Mouse (Mus musculus) adrenal gland, adult 18-20 months (tissue): Measurements from ENCODE around the gene Pih1d1. TPM values are rescaled to one million over a fixed set of nuclear protein-coding genes. Genes with fewer than 3 reads are reported as not detected.

Source experiments
- DNase-seq, 2 experiments: peaks; one replicate each; pipeline ENCODE4 v3.0.0; 2021 to 2022; ENCODE audit warnings: low spot score in 2 of 2
- total RNA-seq, 2 experiments: library from RNA; stranded (reverse); gene quantifications; 1 replicate in 1 of 2; 2 replicates in 1 of 2; pipeline ENCODE4 v1.2.3; 2021

Pih1d1 gene
- total RNA-seq, 2 experiments from 2014 or later = 57.3 to 58.6 TPM

- DNase-seq = no peak
Measured at GRCm38 (mm10) chr7:45126147-45126843, 27.8 kb upstream of the Pih1d1 start.

GRCm38 (mm10) chr7:45126844-45127699 is 27.0 kb upstream of the Pih1d1 start:
- DNase-seq = no peak

GRCm38 (mm10) chr7:45127700-45128224 is 26.3 kb upstream of the Pih1d1 start:
- no peak for DNase-seq

- peak; percentile 93 to 94 for DNase-seq
Measured at GRCm38 (mm10) chr7:45128624-45129246, 25.4 kb upstream of the Pih1d1 start, which contains the start of gene Rpl13a. Rpl13a (minus strand) TSS chr7:45128761.

- peak in 1 of 2 experiments; percentile 56 for DNase-seq
Measured at GRCm38 (mm10) chr7:45129318-45129717, 24.8 kb upstream of the Pih1d1 start.

GRCm38 (mm10) chr7:45129776-45130512 is 24.2 kb upstream of the Pih1d1 start:
- no peak for DNase-seq

- DNase-seq = no peak
Measured at GRCm38 (mm10) chr7:45131850-45132249, 22.3 kb upstream of the Pih1d1 start.

GRCm38 (mm10) chr7:45133446-45134159 is 20.5 kb upstream of the Pih1d1 start:
- no peak for DNase-seq

- DNase-seq = no peak
Measured at GRCm38 (mm10) chr7:45134544-45135026, 19.5 kb upstream of the Pih1d1 start.

GRCm38 (mm10) chr7:45135370-45135769 is 18.7 kb upstream of the Pih1d1 start:
- no peak for DNase-seq

- peak; percentile 93 to 94 for DNase-seq
Measured at GRCm38 (mm10) chr7:45135993-45136567, 18.0 kb upstream of the Pih1d1 start, which contains the start of the genes Gm45713 and Flt3l. Gm45713 (minus strand) TSS chr7:45136231. Flt3l (minus strand) TSS chr7:45136432.

- no peak for DNase-seq
Measured at GRCm38 (mm10) chr7:45137171-45138006, 16.7 kb upstream of the Pih1d1 start.

- DNase-seq = no peak
Measured at GRCm38 (mm10) chr7:45138403-45138802, 15.7 kb upstream of the Pih1d1 start.

GRCm38 (mm10) chr7:45139904-45140723 is 14.0 kb upstream of the Pih1d1 start:
- peak in 1 of 2 experiments; percentile 41 for DNase-seq

GRCm38 (mm10) chr7:45141319-45141718 is 12.8 kb upstream of the Pih1d1 start:
- DNase-seq = no peak

GRCm38 (mm10) chr7:45141914-45142313 is 12.2 kb upstream of the Pih1d1 start:
- DNase-seq = no peak

GRCm38 (mm10) chr7:45144368-45145174 is 9.5 kb upstream of the Pih1d1 start:
- DNase-seq = no peak
